Mouse (Mus musculus) embryonic facial prominence, embryonic 15.5 days (tissue): ENCODE measurements around the gene Foxn2. TPM values are rescaled to one million over a fixed set of nuclear protein-coding genes. Genes with fewer than 3 reads are reported as not detected.

ENCODE experiments used
- ATAC-seq: fragments of 200-750 bp; cut with Nextera tagmentation; 2 replicates; pipeline ENCODE4 v1.8.0; 2017; ENCODE audit warnings: low read depth, moderate TSS enrichment; ENCODE audit not compliant: insufficient number of reproducible peaks, low FRiP score, low TSS enrichment
- H3K27ac ChIP-seq: fragments of 300-500 bp; sonication (generic); replicated peaks from 2 replicates; pipeline ENCODE4 v1.5.1; 2015; ENCODE audit warnings: mild to moderate bottlenecking, inconsistent platforms
- H3K27me3 ChIP-seq: fragments of 300-500 bp; sonication (generic); 2 replicates; pipeline ENCODE4 v1.6.1; 2015; ENCODE audit warnings: inconsistent platforms
- H3K36me3 ChIP-seq: fragments of 300-500 bp; sonication (generic); 2 replicates; pipeline ENCODE4 v1.6.1; 2015; ENCODE audit warnings: mild to moderate bottlenecking, inconsistent platforms
- H3K4me1 ChIP-seq: fragments of 300-500 bp; sonication (generic); 2 replicates; pipeline ENCODE4 v1.6.1; 2015; ENCODE audit warnings: inconsistent platforms
- H3K4me2 ChIP-seq: fragments of 300-500 bp; sonication (generic); replicated peaks from 2 replicates; pipeline ENCODE4 v1.6.1; 2015; ENCODE audit warnings: mild to moderate bottlenecking, inconsistent platforms
- H3K4me3 ChIP-seq: fragments of 300-500 bp; sonication (generic); replicated peaks from 2 replicates; pipeline ENCODE4 v1.5.1; 2015; ENCODE audit warnings: mild to moderate bottlenecking, inconsistent platforms
- H3K9ac ChIP-seq: fragments of 300-500 bp; sonication (generic); 2 replicates; pipeline ENCODE4 v1.6.1; 2015; ENCODE audit warnings: inconsistent platforms
- H3K9me3 ChIP-seq: fragments of 300-500 bp; sonication (generic); replicated peaks from 2 replicates; pipeline ENCODE4 v1.6.1; 2016; ENCODE audit warnings: inconsistent platforms
- WGBS: fragments of 180-500 bp; shearing (Covaris S2); methylation state at CpG from one replicate; pipeline ENCODE4 v1.1.7; 2015; 5-methylcytosine and 5-hydroxymethylcytosine counted together
- polyA plus RNA-seq: library from polyadenylated mRNA; unstranded; fragments of >200 nt; fragmentation: Nextera tagmentation; extraction: Ambion mirVana; gene quantifications from 2 replicates; pipeline ENCODE4 v1.2.1, GENCODE M21; 2015

The Foxn2 gene
- polyA plus RNA-seq, 1 experiment from 2014 or later: 14.9 TPM

GRCm38 (mm10) chr17:88527781-88528180 is 87.3 kb downstream of the Foxn2 start:
- Histone ChIP-seq H3K36me3 (no peaks in the 10 kb centered on the region), H3K4me1 (peaks cover 16% of the 10 kb centered on the region; the same call in 1 of the 2 replicates), H3K9me3 (no peaks in the 10 kb centered on the region), H3K4me3 (no peak overlapping the region), H3K4me2 (no peak overlapping the region), H3K9ac (no peak overlapping the region), H3K27me3 (no peaks in the 10 kb centered on the region), H3K27ac (no peak overlapping the region)
- 18% methylated on average over 2 of the region's 2 CpGs for WGBS
- no peak for ATAC-seq

- H3K9ac ChIP-seq: peak within 1 kb of the TSS; percentile 58
- 6% methylated on average over 44 of the region's 49 CpGs for WGBS
- ATAC-seq: peak; percentile 97
- peak within 1 kb of the TSS; percentile 80 for H3K27ac ChIP-seq
- no peaks in the 10 kb centered on the region for H3K9me3 ChIP-seq
- H3K36me3 ChIP-seq: no peaks in the 10 kb centered on the region
- H3K4me1 ChIP-seq: peaks cover 16% of the 10 kb centered on the region; the same call in 1 of the 2 replicates
- no peaks in the 10 kb centered on the region for H3K27me3 ChIP-seq
- H3K4me2 ChIP-seq: peak within 1 kb of the TSS; percentile 76
- H3K4me3 ChIP-seq: peak within 1 kb of the TSS; percentile 76
Measured at GRCm38 (mm10) chr17:88529519-88530235, 89.2 kb downstream of the Foxn2 start, which contains the start of gene Ppp1r21. Gene Ppp1r21, plus strand, starts transcription at chr17:88530118.

- H3K9ac ChIP-seq: peak overlapping the region; percentile 58
- H3K4me3 ChIP-seq: peak overlapping the region; percentile 76
- peak overlapping the region; percentile 76 for H3K4me2 ChIP-seq
- peak; percentile 74 for ATAC-seq
- peaks cover 16% of the 10 kb centered on the region; the same call in 1 of the 2 replicates for H3K4me1 ChIP-seq
- no peaks in the 10 kb centered on the region for H3K9me3 ChIP-seq
- H3K27ac ChIP-seq: peak overlapping the region; percentile 71
- H3K36me3 ChIP-seq: no peaks in the 10 kb centered on the region
- 1% methylated on average over 14 of the region's 14 CpGs for WGBS
- no peaks in the 10 kb centered on the region for H3K27me3 ChIP-seq
Measured at GRCm38 (mm10) chr17:88530236-88530619, 89.7 kb downstream of the Foxn2 start.

- peaks cover 16% of the 10 kb centered on the region; the same call in 1 of the 2 replicates for H3K4me1 ChIP-seq
- H3K36me3 ChIP-seq: no peaks in the 10 kb centered on the region
- H3K4me3 ChIP-seq: peak overlapping the region; percentile 76
- H3K9me3 ChIP-seq: no peaks in the 10 kb centered on the region
- peak overlapping the region; percentile 71 for H3K27ac ChIP-seq
- no peaks in the 10 kb centered on the region for H3K27me3 ChIP-seq
- H3K4me2 ChIP-seq: peak overlapping the region; percentile 76
- WGBS: 9% methylated on average over 11 of the region's 11 CpGs
- no peak for ATAC-seq
- peak overlapping the region; percentile 58 for H3K9ac ChIP-seq
Measured at GRCm38 (mm10) chr17:88530667-88531066, 90.2 kb downstream of the Foxn2 start.

GRCm38 (mm10) chr17:88531176-88531575 is 90.7 kb downstream of the Foxn2 start:
- no peak for ATAC-seq
- H3K27me3 ChIP-seq: no peaks in the 10 kb centered on the region
- H3K4me1 ChIP-seq: peaks cover 16% of the 10 kb centered on the region; the same call in 1 of the 2 replicates
- H3K4me3 ChIP-seq: peak overlapping the region; percentile 76
- no peaks in the 10 kb centered on the region for H3K9me3 ChIP-seq
- no peaks in the 10 kb centered on the region for H3K36me3 ChIP-seq
- WGBS: 62% methylated on average over 6 of the region's 6 CpGs
- peak overlapping the region; percentile 76 for H3K4me2 ChIP-seq
- no peak overlapping the region for H3K9ac ChIP-seq
- no peak overlapping the region for H3K27ac ChIP-seq

GRCm38 (mm10) chr17:88537842-88538430 is 97.4 kb downstream of the Foxn2 start:
- H3K4me2 ChIP-seq: no peak overlapping the region
- no peak for ATAC-seq

More at GRCm38 (mm10) chr17:88537842-88538430, 97.4 kb downstream of the Foxn2 start:
- Histone ChIP-seq H3K9me3 (no peaks in the 10 kb centered on the region), H3K27me3 (no peaks in the 10 kb centered on the region), H3K27ac (no peak overlapping the region), H3K4me1 (no peaks in the 10 kb centered on the region), H3K36me3 (no peaks in the 10 kb centered on the region), H3K9ac (no peak overlapping the region), H3K4me3 (no peak overlapping the region)
- 83% methylated on average over 8 of the region's 8 CpGs for WGBS

Other genes with a start within 250 kb of the Foxn2 start
- gene Ppp1r21, start 89.4 kb downstream of the Foxn2 start, polyA plus RNA-seq: 19.2 and 21.8 TPM in 2 replicates
- 5.9 and 7.7 TPM in 2 replicates for gene Ston1, start 157.0 kb downstream of the Foxn2 start, polyA plus RNA-seq
- 0.47 and 0.53 TPM in 2 replicates for gene Gtf2a1l, start 227.9 kb downstream of the Foxn2 start, polyA plus RNA-seq